Mouse (Mus musculus) limb, embryonic 14.5 days (tissue): ENCODE measurements around the gene Zfp160. TPM values are rescaled to one million over a fixed set of nuclear protein-coding genes. Genes with fewer than 3 reads are reported as not detected.
"Not testable (repeated sequence)": the region's sequence is repeated elsewhere in the genome, so short reads cannot be mapped to it uniquely, and the experiment has no call there.

Experiments
- ATAC-seq: fragments of 200-750 bp; cut with Nextera tagmentation; 2 replicates; pipeline ENCODE4 v1.8.0; 2017; ENCODE audit warnings: low read depth, moderate number of reproducible peaks, moderate TSS enrichment; ENCODE audit not compliant: low FRiP score
- DNase-seq: peaks from one replicate; pipeline ENCODE4 v3.0.0-alpha.2; 2015; ENCODE audit warnings: low spot score
- H3K27ac ChIP-seq: fragments of 300-500 bp; sonication (generic); replicated peaks from 2 replicates; pipeline ENCODE4 v1.5.1; 2014; ENCODE audit warnings: low read depth, mild to moderate bottlenecking, low read length, moderate library complexity, mixed read lengths
- H3K27me3 ChIP-seq: fragments of 300-500 bp; sonication (generic); 2 replicates; pipeline ENCODE4 v1.6.1; 2014; ENCODE audit warnings: low read length, mixed read lengths; ENCODE audit not compliant: control insufficient read depth, insufficient read depth
- H3K36me3 ChIP-seq: fragments of 300-500 bp; sonication (generic); 2 replicates; pipeline ENCODE4 v1.6.1; 2014; ENCODE audit warnings: mild to moderate bottlenecking, low read length, moderate library complexity, mixed read lengths; ENCODE audit not compliant: control insufficient read depth, insufficient read depth
- H3K4me1 ChIP-seq: fragments of 300-500 bp; sonication (generic); 2 replicates; pipeline ENCODE4 v1.6.1; 2014; ENCODE audit warnings: antibody characterized with exemption, low read length, mixed read lengths; ENCODE audit not compliant: control insufficient read depth, insufficient read depth
- H3K4me2 ChIP-seq: fragments of 300-500 bp; sonication (generic); replicated peaks from 2 replicates; pipeline ENCODE4 v1.6.1; 2014; ENCODE audit warnings: low read depth, mild to moderate bottlenecking, low read length, moderate library complexity; ENCODE audit not compliant: severe bottlenecking
- H3K4me3 ChIP-seq: fragments of 300-500 bp; sonication (generic); replicated peaks from 2 replicates; pipeline ENCODE4 v1.5.1; 2014; ENCODE audit warnings: low read length
- H3K9ac ChIP-seq: fragments of 300-500 bp; sonication (generic); 2 replicates; pipeline ENCODE4 v1.6.1; 2014; ENCODE audit warnings: mild to moderate bottlenecking, low read depth, low read length, moderate library complexity; ENCODE audit not compliant: severe bottlenecking
- H3K9me3 ChIP-seq: fragments of 300-500 bp; sonication (generic); 2 replicates; pipeline ENCODE4 v1.6.1; 2016; ENCODE audit warnings: low read length; ENCODE audit not compliant: control insufficient read depth
- POLR2A ChIP-seq: fragments of 200-500 bp; IDR thresholded peaks from 2 replicates; pipeline ENCODE4 v1.8.0; 2012; ENCODE audit warnings: inconsistent platforms, mild to moderate bottlenecking, moderate library complexity, borderline replicate concordance; ENCODE audit not compliant: insufficient read depth, insufficient read length; ENCODE audit errors: extremely low read depth
- WGBS: fragments of 180-500 bp; shearing (Covaris S2); extraction: QIAGEN DNeasy Blood & Tissue Kit; methylation state at CpG from one replicate; pipeline ENCODE4 v1.1.7; 2014; 5-methylcytosine and 5-hydroxymethylcytosine counted together
- polyA plus RNA-seq, 2 experiments: library from polyadenylated mRNA; depleted of rRNA in 1 of 2; stranded (reverse) in 1 of 2; unstranded in 1 of 2; fragments of >200 nt; fragmentation: Nextera tagmentation in 1 of 2; extraction: Ambion mirVana in 1 of 2; gene quantifications; 2 replicates each; pipeline versions ENCODE4 v1.2.1 to v1.2.3; 2012 to 2014

Gene Zfp160
- polyA plus RNA-seq, 2 experiments, result 19.8 to 24.5 TPM

GRCm38 (mm10) chr17:21053267-21053666 is 44.6 kb downstream of the Zfp160 start:
- DNase-seq, result no peak
- Histone ChIP-seq H3K4me1 (no peaks in the 10 kb centered on the region), H3K4me2 (no peak overlapping the region), H3K27ac (no peak overlapping the region), H3K27me3 (no peaks in the 10 kb centered on the region), H3K4me3 (no peak overlapping the region), H3K9ac (no peak overlapping the region), H3K9me3 (no peaks in the 10 kb centered on the region), H3K36me3 (no peaks in the 10 kb centered on the region)
- TF ChIP-seq POLR2A, result no peak
- 83% methylated on average over 2 of the region's 2 CpGs for WGBS
- no peak for ATAC-seq

GRCm38 (mm10) chr17:21055111-21055510 is 46.4 kb downstream of the Zfp160 start:
- not testable (repeated sequence) for DNase-seq, H3K27ac ChIP-seq, H3K9me3 ChIP-seq, ATAC-seq, H3K4me3 ChIP-seq, H3K27me3 ChIP-seq, H3K4me2 ChIP-seq, H3K4me1 ChIP-seq, H3K9ac ChIP-seq, H3K36me3 ChIP-seq
- 92% methylated on average over 1 of the region's 1 CpGs for WGBS

GRCm38 (mm10) chr17:21065501-21065900 is 56.8 kb downstream of the Zfp160 start:
- Histone ChIP-seq H3K4me3 (no peak overlapping the region), H3K9ac (no peak overlapping the region), H3K9me3 (no peaks in the 10 kb centered on the region), H3K27ac (no peak overlapping the region), H3K4me2 (no peak overlapping the region), H3K36me3 (no peaks in the 10 kb centered on the region), H3K27me3 (no peaks in the 10 kb centered on the region), H3K4me1 (no peaks in the 10 kb centered on the region)
- 24% methylated on average over 1 of the region's 1 CpGs for WGBS
- ATAC-seq (no peak), DNase-seq (no peak)
- no peak for TF ChIP-seq POLR2A

GRCm38 (mm10) chr17:21067036-21067435 is 58.3 kb downstream of the Zfp160 start:
- Histone ChIP-seq H3K4me2 (no peak overlapping the region), H3K27ac (no peak overlapping the region), H3K27me3 (no peaks in the 10 kb centered on the region), H3K9me3 (no peaks in the 10 kb centered on the region), H3K36me3 (no peaks in the 10 kb centered on the region), H3K4me1 (no peaks in the 10 kb centered on the region), H3K9ac (no peak overlapping the region), H3K4me3 (no peak overlapping the region)
- DNase-seq (no peak), ATAC-seq (no peak)
- TF ChIP-seq POLR2A, result no peak

GRCm38 (mm10) chr17:21069443-21069842 is 60.7 kb downstream of the Zfp160 start:
- not testable (repeated sequence) for H3K9ac ChIP-seq, H3K4me3 ChIP-seq, H3K4me1 ChIP-seq, H3K9me3 ChIP-seq, H3K36me3 ChIP-seq, DNase-seq, ATAC-seq, H3K4me2 ChIP-seq, H3K27me3 ChIP-seq, H3K27ac ChIP-seq
- no CpG with 5 or more reads among the region's 3 CpGs for WGBS

- H3K27me3 ChIP-seq, ATAC-seq, DNase-seq: not testable (repeated sequence)
Observed at GRCm38 (mm10) chr17:21070971-21071370, 62.3 kb downstream of the Zfp160 start.

More at GRCm38 (mm10) chr17:21070971-21071370, 62.3 kb downstream of the Zfp160 start:
- not testable (repeated sequence) for H3K4me3 ChIP-seq, H3K36me3 ChIP-seq, H3K4me1 ChIP-seq, H3K9me3 ChIP-seq, H3K4me2 ChIP-seq, H3K9ac ChIP-seq, H3K27ac ChIP-seq
- WGBS, result 80% methylated on average over 2 of the region's 2 CpGs

Other genes with a start within 250 kb of the Zfp160 start
- not detected in 2 replicates for gene Vmn1r228, start 222.7 kb upstream of the Zfp160 start, polyA plus RNA-seq (2012; rRNA removed)
- not detected in 2 replicates for gene Vmn1r228, start 222.7 kb upstream of the Zfp160 start, polyA plus RNA-seq (2014; fragmentation: Nextera tagmentation; extraction: Ambion mirVana)
- gene Vmn1r229, start 197.3 kb upstream of the Zfp160 start, polyA plus RNA-seq (2012; rRNA removed), result not detected in 2 replicates
- gene Vmn1r229, start 197.3 kb upstream of the Zfp160 start, polyA plus RNA-seq (2014; fragmentation: Nextera tagmentation; extraction: Ambion mirVana), result not detected in 2 replicates
- not detected in 2 replicates for gene Vmn1r230, start 168.5 kb upstream of the Zfp160 start, polyA plus RNA-seq (2012; rRNA removed)
- gene Vmn1r230, start 168.5 kb upstream of the Zfp160 start, polyA plus RNA-seq (2014; fragmentation: Nextera tagmentation; extraction: Ambion mirVana), result not detected in 2 replicates
- gene Vmn1r231, start 103.8 kb upstream of the Zfp160 start, polyA plus RNA-seq (2012; rRNA removed), result not detected in 2 replicates
- gene Vmn1r231, start 103.8 kb upstream of the Zfp160 start, polyA plus RNA-seq (2014; fragmentation: Nextera tagmentation; extraction: Ambion mirVana), result not detected in 2 replicates
- not detected in 2 replicates for gene Vmn1r232, start 89.2 kb upstream of the Zfp160 start, polyA plus RNA-seq (2012; rRNA removed)
- gene Vmn1r232, start 89.2 kb upstream of the Zfp160 start, polyA plus RNA-seq (2014; fragmentation: Nextera tagmentation; extraction: Ambion mirVana), result not detected in 2 replicates
- gene Ppp2r1a, start 63.6 kb upstream of the Zfp160 start, polyA plus RNA-seq (2012; rRNA removed), result 245 and 276 TPM in 2 replicates
- gene Ppp2r1a, start 63.6 kb upstream of the Zfp160 start, polyA plus RNA-seq (2014; fragmentation: Nextera tagmentation; extraction: Ambion mirVana), result 383 and 396 TPM in 2 replicates
- not detected in 2 replicates for gene Vmn1r233, start 12.4 kb upstream of the Zfp160 start, polyA plus RNA-seq (2012; rRNA removed)
- gene Vmn1r233, start 12.4 kb upstream of the Zfp160 start, polyA plus RNA-seq (2014; fragmentation: Nextera tagmentation; extraction: Ambion mirVana), result not detected in 2 replicates
- not detected in 2 replicates for gene Vmn1r234, start 217.2 kb downstream of the Zfp160 start, polyA plus RNA-seq (2012; rRNA removed)
- gene Vmn1r234, start 217.2 kb downstream of the Zfp160 start, polyA plus RNA-seq (2014; fragmentation: Nextera tagmentation; extraction: Ambion mirVana), result not detected in 2 replicates
- gene Vmn1r235, start 247.5 kb downstream of the Zfp160 start, polyA plus RNA-seq (2012; rRNA removed), result not detected in 2 replicates
- gene Vmn1r235, start 247.5 kb downstream of the Zfp160 start, polyA plus RNA-seq (2014; fragmentation: Nextera tagmentation; extraction: Ambion mirVana), result not detected in 2 replicates